Mouse (Mus musculus): ENCODE results near the gene Abcc8. TPM values are rescaled to one million over a fixed set of nuclear protein-coding genes. Genes with fewer than 3 reads are reported as not detected.
"Not testable (repeated sequence)": the region's sequence is repeated elsewhere in the genome, so short reads cannot be mapped to it uniquely, and the experiment has no call there.

The Abcc8 gene
- total and polyA plus RNA-seq, 3 experiments, result not detected

DNA sequence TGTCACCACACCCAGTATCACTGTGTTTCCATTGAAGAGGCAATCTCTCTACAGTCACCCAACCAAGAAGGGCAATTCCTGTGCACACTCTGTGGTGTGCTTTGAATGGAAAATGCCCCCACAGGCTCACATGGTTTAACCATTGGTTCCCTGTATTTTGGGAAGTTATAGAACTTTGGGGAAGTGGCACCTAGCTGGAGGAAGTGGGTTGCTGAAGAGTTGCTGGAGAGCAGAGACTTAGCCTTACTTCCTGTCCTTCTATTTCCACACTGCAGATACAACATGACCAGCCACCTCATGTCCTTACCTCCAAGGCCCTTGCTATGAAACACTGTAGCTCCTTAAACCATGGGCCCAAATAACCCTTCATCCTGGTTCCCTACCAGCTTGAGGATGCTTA, 4.4 kb upstream of the Abcc8 start:
- H3K9ac ChIP-seq (ENCODE audit: insufficient read depth, low read depth), result no peak overlapping the region
- H3K27me3 ChIP-seq (replicated peaks), result peaks cover 51% of the 10 kb centered on the region
- in situ Hi-C loops (cut with MboI; ENCODE audit: low pct_ligation_motif_present, low pct_unique_long_range_greater_than_20kb, low sequenced_read_pairs), result no loop called here
- no peak overlapping the region for H3K4me2 ChIP-seq (ENCODE audit: insufficient read depth, low read depth, poor library complexity, severe bottlenecking)
- H3K36me3 ChIP-seq (replicated peaks in 1 of 2; ENCODE audit: control insufficient read depth in 1 of 2, insufficient read depth in 1 of 2, low read length in 1 of 2), result no peaks in the 10 kb centered on the region
- no peak for DNase-seq (ENCODE audit: extremely low read depth)
- no peaks in the 10 kb centered on the region for H3K79me2 ChIP-seq (replicated peaks; ENCODE audit: control insufficient read depth, extremely low read depth, insufficient read depth, poor library complexity, severe bottlenecking)
- H3K4me3 ChIP-seq (replicated peaks in 1 of 3; ENCODE audit: low read depth in 2 of 3, low read length in 2 of 3, poor library complexity in 1 of 3), result no peak overlapping the region
- H3K27ac ChIP-seq (ENCODE audit: insufficient read depth, low read depth), result no peak overlapping the region
- H3K4me1 ChIP-seq (ENCODE audit: control insufficient read depth in 1 of 2, insufficient read depth in 2 of 2), result no peaks in the 10 kb centered on the region
- dilution Hi-C loops (cut with MboI; ENCODE audit: extremely low pct_ligation_motif_present, extremely low pct_unique_long_range_greater_than_20kb, low sequenced_read_pairs), result no loop called here
- H3K9me3 ChIP-seq (replicated peaks; ENCODE audit: low read length), result peaks cover 11% of the 10 kb centered on the region
- TF ChIP-seq CHD2 (IDR thresholded peaks at IDR 0.05; ENCODE audit: low read length) (no peak), ZC3H11A (IDR thresholded peaks at IDR 0.05; ENCODE audit: low read depth, low read length) (no peak), UBTF (IDR thresholded peaks at IDR 0.05; ENCODE audit: low read depth, low read length) (no peak)

DNA sequence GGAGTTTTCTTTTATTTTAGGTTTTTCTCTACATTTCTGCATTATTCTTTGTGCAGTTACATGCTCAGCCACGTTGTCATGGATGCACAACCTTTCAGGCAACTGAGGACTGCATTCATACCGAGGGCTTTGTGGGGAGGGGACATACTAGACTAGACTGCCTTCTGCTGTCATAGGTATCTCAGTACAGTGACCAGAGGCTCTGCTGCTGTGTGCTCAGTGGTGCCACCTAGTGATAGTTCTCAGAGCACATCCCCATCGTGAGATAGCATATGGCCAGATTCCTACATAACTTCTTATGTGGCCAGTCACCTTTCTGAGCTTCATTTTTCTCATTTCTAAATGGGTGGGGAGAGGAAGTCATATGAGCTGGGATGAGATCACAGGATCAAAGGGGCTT, 1.8 kb upstream of the Abcc8 start:
- peaks cover 50% of the 10 kb centered on the region for H3K27me3 ChIP-seq (replicated peaks)
- H3K4me3 ChIP-seq (replicated peaks in 1 of 3; ENCODE audit: low read depth in 2 of 3, low read length in 2 of 3, poor library complexity in 1 of 3), result no peak overlapping the region
- H3K9ac ChIP-seq (ENCODE audit: insufficient read depth, low read depth), result no peak overlapping the region
- no peak overlapping the region for H3K27ac ChIP-seq (ENCODE audit: insufficient read depth, low read depth)
- no peaks in the 10 kb centered on the region for H3K4me1 ChIP-seq (ENCODE audit: control insufficient read depth in 1 of 2, insufficient read depth in 2 of 2)
- no peaks in the 10 kb centered on the region for H3K79me2 ChIP-seq (replicated peaks; ENCODE audit: control insufficient read depth, extremely low read depth, insufficient read depth, poor library complexity, severe bottlenecking)
- in situ Hi-C loops (cut with MboI; ENCODE audit: low pct_ligation_motif_present, low pct_unique_long_range_greater_than_20kb, low sequenced_read_pairs) (no loop called here), dilution Hi-C loops (cut with MboI; ENCODE audit: extremely low pct_ligation_motif_present, extremely low pct_unique_long_range_greater_than_20kb, low sequenced_read_pairs) (no loop called here)
- no peaks in the 10 kb centered on the region for H3K36me3 ChIP-seq (replicated peaks in 1 of 2; ENCODE audit: control insufficient read depth in 1 of 2, insufficient read depth in 1 of 2, low read length in 1 of 2)
- no peak overlapping the region for H3K4me2 ChIP-seq (ENCODE audit: insufficient read depth, low read depth, poor library complexity, severe bottlenecking)
- TF ChIP-seq MYC (IDR thresholded peaks at IDR 0.05; ENCODE audit: low read depth, low read length), result no peak
- peak; percentile 52 for TF ChIP-seq SMC3 (IDR thresholded peaks at IDR 0.05; ENCODE audit: low read depth, low read length)
- no peak for TF ChIP-seq CHD1 (IDR thresholded peaks at IDR 0.05; ENCODE audit: low read depth, low read length)
- peak; percentile 62 to 76 for TF ChIP-seq CTCF (conservative IDR thresholded peaks at IDR 0.05 in 1 of 2, IDR thresholded peaks at IDR 0.05 in 1 of 2; ENCODE audit: low read depth in 2 of 2, low read length in 2 of 2)
- TF ChIP-seq MAX (IDR thresholded peaks at IDR 0.05; ENCODE audit: low read length), result no peak
- peak; percentile 21 for TF ChIP-seq RAD21 (IDR thresholded peaks at IDR 0.05; ENCODE audit: low read depth, low read length)
- TF ChIP-seq MAZ (IDR thresholded peaks at IDR 0.05; ENCODE audit: low read depth, low read length), result no peak
- peak; percentile 35 for DNase-seq (ENCODE audit: extremely low read depth)
- H3K9me3 ChIP-seq (replicated peaks; ENCODE audit: low read length), result peaks cover 11% of the 10 kb centered on the region

DNA sequence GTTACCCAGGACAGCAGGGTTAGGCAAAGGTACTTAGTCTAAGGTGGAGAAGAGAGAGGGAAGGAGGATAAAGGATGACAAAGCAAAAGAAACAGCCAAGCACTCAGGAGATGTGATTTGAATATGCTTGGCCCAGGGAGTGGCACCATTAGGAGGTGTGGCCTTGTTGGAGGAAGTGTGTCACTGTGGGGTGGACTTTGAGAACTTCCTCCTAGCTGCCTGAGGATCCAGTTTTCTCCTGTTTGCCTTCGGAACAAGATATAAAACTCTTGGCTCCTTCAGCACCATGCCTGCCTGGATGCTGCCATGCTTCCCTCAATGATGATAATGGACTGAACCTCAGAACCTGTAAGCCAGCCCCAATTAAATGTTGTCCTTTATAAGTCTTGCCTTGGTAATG, 10.9 kb downstream of the Abcc8 start:
- DNase-seq (ENCODE audit: extremely low read depth); H3K4me1 ChIP-seq (ENCODE audit: control insufficient read depth in 1 of 2, insufficient read depth in 2 of 2); H3K4me2 ChIP-seq (ENCODE audit: insufficient read depth, low read depth, poor library complexity, severe bottlenecking); H3K36me3 ChIP-seq (replicated peaks in 1 of 2; ENCODE audit: control insufficient read depth in 1 of 2, insufficient read depth in 1 of 2, low read length in 1 of 2); H3K4me3 ChIP-seq (replicated peaks in 1 of 3; ENCODE audit: low read depth in 2 of 3, low read length in 2 of 3, poor library complexity in 1 of 3); in situ Hi-C loops (cut with MboI; ENCODE audit: low pct_ligation_motif_present, low pct_unique_long_range_greater_than_20kb, low sequenced_read_pairs); dilution Hi-C loops (cut with MboI; ENCODE audit: extremely low pct_ligation_motif_present, extremely low pct_unique_long_range_greater_than_20kb, low sequenced_read_pairs); H3K79me2 ChIP-seq (replicated peaks; ENCODE audit: control insufficient read depth, extremely low read depth, insufficient read depth, poor library complexity, severe bottlenecking); H3K27ac ChIP-seq (ENCODE audit: insufficient read depth, low read depth); H3K9ac ChIP-seq (ENCODE audit: insufficient read depth, low read depth): not testable (repeated sequence)
- Histone ChIP-seq H3K9me3 (replicated peaks; ENCODE audit: low read length) (peaks cover 22% of the 10 kb centered on the region), H3K27me3 (replicated peaks) (peaks cover 49% of the 10 kb centered on the region)

Measured in CH12.LX (cell line).